Mouse (Mus musculus): ENCODE measurements at regions not wholly inside any gene's neighbourhood (a gene's known extent, or its start where the extent isn't known, plus 50 kb on each side); places are given as distances from the start of the nearest gene placed in this dataset.

DNA sequence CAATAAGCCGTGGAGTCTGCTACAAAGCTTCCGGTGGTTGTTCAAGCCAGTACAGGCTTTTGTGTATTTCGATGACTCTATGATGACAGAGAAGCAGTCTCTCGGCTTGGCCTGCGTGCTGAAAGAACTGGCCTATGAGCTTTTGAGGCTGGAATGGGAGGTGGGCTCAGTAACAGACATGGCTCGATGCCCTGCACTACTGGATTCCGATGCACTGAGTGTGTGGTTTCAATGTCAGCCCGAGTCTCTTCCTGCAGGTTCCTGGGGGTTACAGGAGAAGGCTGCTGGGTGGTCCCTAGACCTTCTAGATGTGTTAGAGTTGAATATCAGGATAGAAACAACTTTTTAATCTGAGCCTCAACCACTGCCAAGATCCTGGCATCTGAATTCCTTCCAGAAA lies 53.2 kb downstream of the Gm815 start:
- Histone ChIP-seq H3K27me3 (no peaks in the 10 kb centered on the region), H3K36me3 (no peaks in the 10 kb centered on the region), H3K4me2 (no peak overlapping the region), H3K4me3 (replicated peaks) (no peak overlapping the region), H3K9me3 (no peaks in the 10 kb centered on the region), H3K4me1 (replicated peaks) (no peaks in the 10 kb centered on the region), H3K27ac (no peak overlapping the region), H3K9ac (replicated peaks) (no peak overlapping the region)
- WGBS, result 85% methylated on average over 8 of the region's 8 CpGs
- ATAC-seq (ENCODE audit: insufficient number of reproducible peaks, insufficient read depth, low FRiP score, low TSS enrichment, low read depth), result no peak

DNA sequence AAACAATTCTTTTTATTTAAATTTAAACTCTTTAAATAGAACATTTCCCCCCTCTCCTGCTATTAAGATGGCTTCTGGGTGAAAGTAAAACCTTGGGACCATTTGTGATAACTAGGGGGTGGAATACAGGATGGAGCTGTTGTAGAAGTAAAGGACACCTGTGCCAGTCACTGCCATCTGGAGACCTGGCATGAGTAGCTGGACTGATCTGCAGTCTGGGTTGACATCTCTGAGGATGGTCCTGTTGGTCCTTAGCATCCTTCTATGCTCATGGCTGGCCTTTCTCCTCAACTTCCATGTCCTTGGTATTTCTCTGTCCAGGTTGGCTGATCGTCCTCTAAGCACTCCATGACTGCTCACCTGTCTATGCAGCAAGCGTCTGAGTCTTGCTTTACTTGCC lies 58.3 kb downstream of the Gm815 start:
- Histone ChIP-seq H3K27me3 (no peaks in the 10 kb centered on the region), H3K4me2 (no peak overlapping the region), H3K36me3 (no peaks in the 10 kb centered on the region), H3K9ac (replicated peaks) (no peak overlapping the region), H3K4me3 (replicated peaks) (no peak overlapping the region), H3K4me1 (replicated peaks) (no peaks in the 10 kb centered on the region), H3K9me3 (no peaks in the 10 kb centered on the region), H3K27ac (no peak overlapping the region)
- no peak for ATAC-seq (ENCODE audit: insufficient number of reproducible peaks, insufficient read depth, low FRiP score, low TSS enrichment, low read depth)
- WGBS, result 86% methylated on average over 2 of the region's 2 CpGs

DNA sequence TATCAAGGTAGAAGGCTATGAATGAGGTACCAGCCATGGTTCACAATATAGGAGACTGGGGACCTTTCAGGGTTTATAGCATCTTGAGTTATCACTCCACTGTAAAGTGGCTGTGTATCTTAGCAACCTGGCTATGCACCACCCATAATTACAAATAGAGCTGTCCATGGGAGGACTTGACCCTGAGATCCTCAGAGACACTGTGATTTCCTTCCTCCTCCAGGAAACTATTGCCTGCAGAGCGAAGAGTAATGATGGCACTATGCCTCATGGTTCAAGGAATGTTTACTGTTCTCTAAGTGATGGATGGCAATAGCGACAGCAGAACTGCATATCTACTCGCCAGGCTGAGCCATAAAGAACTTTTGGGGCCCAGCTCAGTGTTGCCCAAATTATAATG lies 60.9 kb downstream of the Gm815 start:
- Histone ChIP-seq H3K36me3 (no peaks in the 10 kb centered on the region), H3K4me3 (replicated peaks) (no peak overlapping the region), H3K27me3 (no peaks in the 10 kb centered on the region), H3K27ac (no peak overlapping the region), H3K9ac (replicated peaks) (no peak overlapping the region), H3K4me1 (replicated peaks) (no peaks in the 10 kb centered on the region), H3K9me3 (no peaks in the 10 kb centered on the region), H3K4me2 (no peak overlapping the region)
- no peak for ATAC-seq (ENCODE audit: insufficient number of reproducible peaks, insufficient read depth, low FRiP score, low TSS enrichment, low read depth)
- WGBS, result 69% methylated on average over 3 of the region's 3 CpGs

DNA sequence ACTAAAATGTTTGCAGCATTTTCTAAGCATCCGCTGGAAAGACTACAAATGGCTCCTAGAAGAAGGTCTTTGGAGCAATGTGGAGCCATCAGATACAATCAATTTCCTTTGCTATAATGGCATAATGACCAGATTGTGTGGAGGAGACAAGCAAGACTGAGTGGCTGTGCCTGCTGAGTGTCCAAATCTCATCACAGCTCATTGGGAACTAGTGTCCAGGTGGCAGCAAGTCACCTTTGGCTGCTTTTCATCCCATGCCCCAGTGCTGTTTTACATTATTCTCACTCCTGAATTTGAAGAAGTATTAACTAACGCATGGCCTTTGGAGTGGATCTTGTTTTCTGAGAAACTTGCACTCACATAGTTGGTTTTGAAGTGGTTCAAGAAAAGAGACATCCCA lies 62.8 kb downstream of the Gm815 start:
- ATAC-seq (ENCODE audit: insufficient number of reproducible peaks, insufficient read depth, low FRiP score, low TSS enrichment, low read depth), result no peak
- Histone ChIP-seq H3K4me2 (no peak overlapping the region), H3K27me3 (no peaks in the 10 kb centered on the region), H3K9ac (replicated peaks) (no peak overlapping the region), H3K36me3 (no peaks in the 10 kb centered on the region), H3K9me3 (no peaks in the 10 kb centered on the region), H3K4me1 (replicated peaks) (no peaks in the 10 kb centered on the region), H3K27ac (no peak overlapping the region), H3K4me3 (replicated peaks) (no peak overlapping the region)
- 86% methylated on average over 2 of the region's 2 CpGs for WGBS

DNA sequence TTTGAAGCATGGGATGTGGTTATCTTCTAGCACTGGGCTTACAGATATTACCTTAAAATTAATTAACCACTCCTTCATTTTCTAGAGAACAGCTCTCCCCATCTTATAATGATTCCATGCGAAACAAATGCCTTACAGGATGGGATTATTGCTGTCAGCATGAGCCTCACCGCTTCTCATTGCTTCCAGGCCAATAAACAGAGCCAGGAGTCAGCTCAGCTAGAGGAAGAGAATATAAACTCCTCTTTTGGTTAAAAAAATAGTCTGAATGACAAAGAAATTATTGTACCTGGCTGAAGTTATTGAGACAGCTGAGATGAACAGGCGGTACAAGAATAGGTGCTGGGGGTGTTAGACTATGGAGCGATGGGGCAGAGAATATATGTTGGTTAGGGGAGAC lies 63.5 kb downstream of the Gm815 start:
- H3K9me3 ChIP-seq, result no peaks in the 10 kb centered on the region
- no peaks in the 10 kb centered on the region for H3K27me3 ChIP-seq
- H3K36me3 ChIP-seq, result no peaks in the 10 kb centered on the region
- ATAC-seq (ENCODE audit: insufficient number of reproducible peaks, insufficient read depth, low FRiP score, low TSS enrichment, low read depth), result no peak
- H3K4me3 ChIP-seq (replicated peaks), result no peak overlapping the region
- H3K4me1 ChIP-seq (replicated peaks), result no peaks in the 10 kb centered on the region
- H3K4me2 ChIP-seq, result no peak overlapping the region
- 87% methylated on average over 4 of the region's 4 CpGs for WGBS
- no peak overlapping the region for H3K9ac ChIP-seq (replicated peaks)
- H3K27ac ChIP-seq, result no peak overlapping the region

DNA sequence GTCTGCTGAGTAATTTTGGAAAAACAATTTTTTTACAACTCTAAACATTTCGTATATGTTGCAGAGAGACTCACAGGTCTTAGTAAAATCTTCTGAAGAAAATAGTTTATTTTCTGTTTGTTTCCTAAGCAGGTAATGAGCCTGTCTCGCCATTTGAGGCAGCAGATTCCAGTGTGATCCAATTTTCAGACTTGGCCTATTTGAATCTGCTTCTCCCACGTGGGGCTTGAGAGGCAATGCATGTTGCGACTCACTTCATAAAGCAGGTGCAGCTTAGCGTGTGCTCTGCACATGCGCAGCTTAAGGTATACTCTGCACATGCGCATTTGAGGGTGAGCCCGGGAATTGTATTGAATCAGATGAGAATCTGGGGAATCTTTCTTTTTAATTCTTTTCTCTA lies 67.7 kb downstream of the Gm815 start:
- H3K4me3 ChIP-seq (replicated peaks), result no peak overlapping the region
- H3K27me3 ChIP-seq, result no peaks in the 10 kb centered on the region
- no peak overlapping the region for H3K4me2 ChIP-seq
- no peaks in the 10 kb centered on the region for H3K9me3 ChIP-seq
- H3K9ac ChIP-seq (replicated peaks), result no peak overlapping the region
- H3K4me1 ChIP-seq (replicated peaks), result no peaks in the 10 kb centered on the region
- 80% methylated on average over 8 of the region's 8 CpGs for WGBS
- no peak for ATAC-seq (ENCODE audit: insufficient number of reproducible peaks, insufficient read depth, low FRiP score, low TSS enrichment, low read depth)
- no peak overlapping the region for H3K27ac ChIP-seq
- H3K36me3 ChIP-seq, result no peaks in the 10 kb centered on the region

DNA sequence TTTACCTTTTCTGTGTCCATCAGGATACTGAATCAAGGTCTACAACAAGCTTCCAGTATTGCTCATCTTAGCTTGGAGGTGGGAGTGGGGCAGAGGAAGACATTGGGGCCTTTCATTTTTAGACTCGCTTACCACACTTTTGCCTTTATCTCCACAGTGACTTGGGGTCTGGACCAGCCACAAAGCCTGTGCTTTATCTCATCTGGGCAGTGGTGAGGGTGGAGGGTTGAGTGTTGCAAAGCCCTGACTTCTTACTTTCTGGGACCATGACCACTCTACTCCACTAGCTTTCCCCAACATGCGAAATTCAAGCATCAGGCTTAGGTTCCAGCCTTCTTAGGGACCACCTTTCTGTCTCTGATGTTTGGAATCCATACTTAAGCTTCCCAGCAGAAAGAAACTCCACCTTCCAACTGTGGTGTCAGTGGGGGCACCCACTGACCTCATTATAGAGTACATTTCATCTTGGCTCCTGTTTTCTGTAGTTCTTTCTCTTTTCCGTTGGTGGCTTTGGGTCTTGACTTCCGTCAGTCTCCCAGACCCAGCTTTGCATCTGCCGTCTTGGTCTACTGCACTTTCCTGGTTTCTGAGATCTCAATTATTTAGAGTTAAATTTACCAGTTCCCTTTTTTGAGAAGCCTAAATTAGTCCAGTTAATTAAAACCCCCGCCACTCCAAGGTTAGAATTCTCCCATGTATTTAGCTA lies 80.5 kb downstream of the Gm815 start:
- 90% methylated on average over 6 of the region's 6 CpGs for WGBS
- Histone ChIP-seq H3K4me2 (no peak overlapping the region), H3K4me1 (replicated peaks) (no peaks in the 10 kb centered on the region), H3K9ac (replicated peaks) (no peak overlapping the region), H3K27me3 (no peaks in the 10 kb centered on the region), H3K36me3 (no peaks in the 10 kb centered on the region), H3K27ac (no peak overlapping the region), H3K9me3 (no peaks in the 10 kb centered on the region), H3K4me3 (replicated peaks) (no peak overlapping the region)
- ATAC-seq (ENCODE audit: insufficient number of reproducible peaks, insufficient read depth, low FRiP score, low TSS enrichment, low read depth), result no peak

DNA sequence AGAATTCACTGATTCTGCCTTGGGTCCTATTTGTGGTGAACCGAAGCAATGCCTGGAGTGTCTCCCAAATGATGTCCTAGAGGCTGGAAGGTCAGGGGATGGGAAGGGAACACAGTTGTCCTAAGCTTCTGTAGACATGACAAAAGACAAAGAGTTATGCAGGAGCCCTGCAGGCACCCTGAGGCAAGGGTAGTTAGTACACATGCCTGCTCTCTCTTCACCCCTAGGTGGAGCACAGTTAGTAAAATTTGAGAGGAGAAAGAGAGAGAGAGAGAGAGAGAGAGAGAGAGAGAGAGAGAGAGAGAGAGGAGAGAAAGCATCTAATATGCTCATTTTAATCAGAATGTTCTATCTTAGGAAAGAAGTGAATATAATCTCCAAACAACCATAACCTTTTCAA lies 87.4 kb downstream of the Gm815 start:
- H3K4me1 ChIP-seq (replicated peaks), result peaks cover 12% of the 10 kb centered on the region
- H3K27ac ChIP-seq, result no peak overlapping the region
- H3K4me2 ChIP-seq, result no peak overlapping the region
- WGBS, result 96% methylated on average over 1 of the region's 1 CpGs
- no peak overlapping the region for H3K4me3 ChIP-seq (replicated peaks)
- H3K9me3 ChIP-seq, result no peaks in the 10 kb centered on the region
- no peak for ATAC-seq (ENCODE audit: insufficient number of reproducible peaks, insufficient read depth, low FRiP score, low TSS enrichment, low read depth)
- no peak overlapping the region for H3K9ac ChIP-seq (replicated peaks)
- H3K27me3 ChIP-seq, result no peaks in the 10 kb centered on the region
- no peaks in the 10 kb centered on the region for H3K36me3 ChIP-seq

DNA sequence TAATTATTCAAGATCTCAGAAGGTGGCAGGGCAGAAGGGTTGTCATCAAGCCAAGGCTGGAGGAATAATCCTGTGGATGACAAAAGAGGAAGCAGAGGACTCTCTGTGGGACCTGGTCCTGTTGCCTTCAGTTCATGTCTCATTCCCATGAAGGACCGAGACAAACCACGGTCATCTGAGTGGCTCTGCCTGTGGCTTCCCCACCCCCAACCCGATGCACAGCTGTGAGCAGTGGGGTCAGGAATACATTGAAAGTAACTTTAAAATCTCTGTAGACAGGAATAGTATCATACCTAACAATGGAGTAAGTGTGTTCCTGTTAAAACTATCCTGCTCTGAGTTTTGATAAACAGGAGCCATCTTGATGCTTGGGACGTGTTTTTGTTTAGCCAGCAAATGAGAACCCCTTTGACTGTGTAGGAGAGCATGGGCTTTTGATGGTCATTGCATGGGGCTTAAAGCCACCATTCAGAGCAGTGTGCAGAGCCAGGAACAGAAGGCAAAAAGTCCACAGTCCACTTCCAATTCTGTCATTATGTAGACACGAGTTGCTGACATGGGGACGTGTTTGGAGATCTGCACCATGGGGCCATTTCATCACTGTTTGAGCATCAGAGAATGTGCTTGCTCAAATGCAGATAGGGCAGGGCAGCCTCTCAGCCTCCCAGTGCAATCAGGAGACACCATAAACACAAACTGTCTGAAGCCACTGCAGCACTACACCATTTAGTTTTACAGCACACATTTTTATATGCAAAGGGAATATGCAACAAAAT lies 88.3 kb downstream of the Gm815 start:
- H3K9ac ChIP-seq (replicated peaks), result no peak overlapping the region
- H3K4me1 ChIP-seq (replicated peaks), result peaks cover 14% of the 10 kb centered on the region
- no peak overlapping the region for H3K4me2 ChIP-seq
- 90% methylated on average over 6 of the region's 6 CpGs for WGBS
- H3K4me3 ChIP-seq (replicated peaks), result no peak overlapping the region
- no peak overlapping the region for H3K27ac ChIP-seq
- 0 out of 2 replicates have a peak, but pooled peaks cover 2% of the 10 kb centered on the region for H3K27me3 ChIP-seq
- no peaks in the 10 kb centered on the region for H3K36me3 ChIP-seq
- no peaks in the 10 kb centered on the region for H3K9me3 ChIP-seq
- ATAC-seq (ENCODE audit: insufficient number of reproducible peaks, insufficient read depth, low FRiP score, low TSS enrichment, low read depth), result no peak

DNA sequence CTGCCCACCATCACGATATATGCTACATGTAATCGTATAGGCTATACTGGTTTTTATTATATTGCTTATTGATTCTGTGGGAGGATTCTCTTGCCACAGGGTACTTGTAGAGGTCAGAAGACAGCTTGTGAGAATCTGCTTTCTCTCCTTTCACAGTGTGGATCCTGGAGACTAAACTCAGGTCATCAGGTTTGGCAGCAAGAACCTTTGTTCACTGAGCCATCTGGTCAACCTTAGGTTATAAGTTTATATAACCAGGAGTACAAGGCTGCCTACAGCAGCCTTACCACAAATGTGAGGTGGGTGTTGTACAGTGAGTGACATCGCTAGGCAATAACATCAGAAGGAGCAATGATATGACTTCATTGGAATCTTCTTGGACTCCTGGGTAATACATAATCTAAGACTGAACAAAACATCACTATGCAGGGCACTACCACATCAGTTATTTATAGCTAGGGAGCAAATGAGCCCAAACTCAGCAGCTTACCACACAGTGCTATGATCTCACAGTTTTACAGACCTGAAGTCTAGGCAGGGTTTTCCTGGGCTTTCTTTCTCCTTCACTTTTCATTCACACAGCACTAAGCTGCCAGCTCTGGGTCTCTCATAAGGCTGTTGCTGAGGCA lies 89.0 kb downstream of the Gm815 start:
- WGBS, result 97% methylated on average over 3 of the region's 3 CpGs
- H3K27ac ChIP-seq, result no peak overlapping the region
- ATAC-seq (ENCODE audit: insufficient number of reproducible peaks, insufficient read depth, low FRiP score, low TSS enrichment, low read depth), result no peak

DNA sequence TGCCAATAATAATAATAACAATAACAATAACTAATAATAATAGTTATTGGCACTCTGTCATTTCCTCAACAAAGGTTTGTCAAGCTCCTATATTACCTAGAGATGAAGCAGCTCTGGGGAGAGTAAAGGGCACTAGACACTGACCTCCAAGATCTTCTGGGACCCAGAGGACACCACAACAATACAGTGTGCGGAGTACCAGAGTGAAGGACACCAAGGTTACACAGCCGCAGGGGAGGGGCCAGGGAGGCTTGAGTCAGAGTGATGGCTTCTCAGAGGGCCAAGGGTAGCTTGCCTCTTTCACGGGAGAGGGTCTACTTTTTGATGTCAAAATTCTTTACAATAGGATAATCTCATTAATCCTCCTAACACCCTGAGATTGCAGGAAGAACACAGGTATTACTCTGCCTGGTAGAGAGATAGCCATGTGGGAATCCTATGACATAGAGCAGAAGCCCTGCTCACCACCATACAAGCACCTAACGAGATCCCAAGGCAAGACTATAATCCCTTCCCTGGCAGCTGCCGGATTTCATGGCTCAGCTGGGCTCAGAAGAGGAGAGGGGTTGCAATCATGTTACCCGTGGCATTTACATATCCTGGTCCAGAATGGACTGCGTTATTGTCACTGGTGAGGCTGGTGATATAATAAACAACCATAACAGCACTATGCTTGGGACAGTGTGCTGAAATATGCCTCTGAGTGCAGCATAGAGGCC lies 91.1 kb downstream of the Gm815 start:
- Histone ChIP-seq H3K4me3 (replicated peaks) (no peak overlapping the region), H3K4me2 (no peak overlapping the region), H3K9ac (replicated peaks) (no peak overlapping the region), H3K27ac (no peak overlapping the region), H3K9me3 (no peaks in the 10 kb centered on the region), H3K27me3 (0 out of 2 replicates have a peak, but pooled peaks cover 2% of the 10 kb centered on the region), H3K4me1 (replicated peaks) (peaks cover 14% of the 10 kb centered on the region), H3K36me3 (no peaks in the 10 kb centered on the region)
- no peak for ATAC-seq (ENCODE audit: insufficient number of reproducible peaks, insufficient read depth, low FRiP score, low TSS enrichment, low read depth)
- 49% methylated on average over 7 of the region's 7 CpGs for WGBS

More for the DNA sequence above, 89.0 kb downstream of the Gm815 start:
- Histone ChIP-seq H3K4me3 (replicated peaks) (no peak overlapping the region), H3K27me3 (0 out of 2 replicates have a peak, but pooled peaks cover 2% of the 10 kb centered on the region), H3K36me3 (no peaks in the 10 kb centered on the region), H3K4me2 (no peak overlapping the region), H3K9ac (replicated peaks) (no peak overlapping the region), H3K4me1 (replicated peaks) (peaks cover 14% of the 10 kb centered on the region), H3K9me3 (no peaks in the 10 kb centered on the region)
